9 mouse cellular contexts compared by ENCODE assay signal in the genomic region with DNA sequence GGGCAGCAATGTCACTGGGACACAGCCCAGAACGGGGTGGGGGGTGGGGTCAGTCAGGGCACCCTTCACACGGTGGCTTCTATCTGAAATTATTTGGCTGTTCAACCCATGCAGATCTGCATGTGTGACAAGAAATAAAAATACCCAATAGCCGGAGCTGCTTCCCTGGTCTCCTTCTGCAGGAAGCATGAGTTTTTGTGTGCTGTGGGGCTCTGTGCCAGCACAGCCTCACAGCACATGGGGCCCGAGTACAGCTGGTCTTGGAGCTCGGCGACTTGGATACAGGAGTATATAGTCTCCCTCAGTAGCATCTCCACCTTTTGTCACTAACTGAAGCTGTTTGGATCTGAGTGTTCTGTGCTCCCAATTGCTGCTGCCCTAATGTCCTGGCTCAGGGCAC.
DNase-seq lines count a peak whose midpoint lies in the region; ATAC-seq lines count a peak whose summit lies in the region.
"Had no signal": no experiment of that assay in that cellular context is flagged by ENCODE, and none has a peak within 500 bp of the region (broad histone marks: within the 10 kb centered on the region; RNA-seq: fewer than 3 reads in every experiment).

No protein-coding gene starts in this region.

- WGBS in kidney, embryonic 15.5 days = 59% methylated on average over 6 of the region's 6 CpGs

- H3K27ac ChIP-seq in kidney, embryonic 15.5 days = no peak overlapping the region

- no peak for ATAC-seq in kidney, embryonic 15.5 days (replicated peaks; ENCODE audit: low FRiP score)
- ATAC-seq: lung, postnatal 0 days had no signal

- H3K9ac ChIP-seq in kidney, embryonic 15.5 days = no peak overlapping the region

- no peaks in the 10 kb centered on the region for H3K4me1 ChIP-seq in kidney, embryonic 15.5 days

- intact Hi-C loops in left cerebral cortex, postnatal 36 days (cut with DNase I) = loop anchor here (5.0 to 10.0 kb wide), 2 partner anchors 300 to 393 kb away; partner anchors contain the start of genes Mcm8 and Trmt6

- H3K9me3 ChIP-seq in kidney, embryonic 15.5 days (replicated peaks) = no peaks in the 10 kb centered on the region

- no peaks in the 10 kb centered on the region for H3K27me3 ChIP-seq in kidney, embryonic 15.5 days

- H3K4me2 ChIP-seq in kidney, embryonic 15.5 days = no peak overlapping the region

- no peaks in the 10 kb centered on the region for H3K36me3 ChIP-seq in kidney, embryonic 15.5 days

- no peak overlapping the region for H3K4me3 ChIP-seq in kidney, embryonic 15.5 days (replicated peaks)

- peak; percentile 38 for DNase-seq in kidney, postnatal 10 days
- DNase-seq in kidney, adult 18-20 months = no peak
- DNase-seq in NIH3T3 (ENCODE audit: low read depth) = peak; percentile 45
- DNase-seq in cerebellum, adult 9-10 months = peak; percentile 82
- DNase-seq in left cerebral cortex, postnatal 36 days (ENCODE audit: low spot score in 2 of 2) = peak; percentile 52
- DNase-seq in gastrocnemius, postnatal 10 days = no peak
- DNase-seq in adrenal gland, postnatal 25 days = no peak

Comparison
In these comparisons a context has a peak if more than half of its experiments do, and no peak if none do; other contexts are left out.
1. DNase-seq: peak in kidney, postnatal 10 days (single experiment), NIH3T3 (single experiment), cerebellum, adult 9-10 months (single experiment) and left cerebral cortex, postnatal 36 days (2 of 2); none in kidney, adult 18-20 months (single experiment), gastrocnemius, postnatal 10 days (single experiment) and adrenal gland, postnatal 25 days (single experiment).